ENCODE assay signal across 8 mouse cellular contexts in the genomic region with DNA sequence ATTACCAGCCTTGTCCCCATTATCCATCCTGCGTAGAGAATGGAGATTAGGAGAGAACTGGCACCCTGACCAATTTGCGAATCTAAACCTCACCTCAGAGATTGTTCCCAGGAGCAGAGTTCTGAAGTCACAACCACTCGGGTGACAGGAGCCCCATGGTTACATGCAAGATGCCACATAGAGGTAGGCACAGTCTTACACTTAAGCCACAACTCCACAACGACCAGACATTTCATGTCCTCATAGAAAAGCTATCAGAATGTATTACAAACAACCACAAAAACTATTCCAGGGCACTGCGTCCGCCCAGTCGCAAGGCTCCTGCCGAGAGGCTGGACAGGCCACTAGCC. TPM values are rescaled to one million over a fixed set of nuclear protein-coding genes. Genes with fewer than 3 reads are reported as not detected.
DNase-seq lines count a peak whose midpoint lies in the region; ATAC-seq and TF ChIP-seq lines count a peak whose summit lies in the region.

No protein-coding gene starts in this region.

- peak overlapping the region; percentile 92 for H3K9ac ChIP-seq in liver, embryonic 13.5 days

- under 1% methylated on average over 8 of the region's 8 CpGs for WGBS in cerebellum, adult 2 months
- WGBS in liver, embryonic 13.5 days (ENCODE audit: insufficient replicate concordance) = 1% methylated on average over 8 of the region's 8 CpGs

- no peaks in the 10 kb centered on the region for H3K9me3 ChIP-seq in liver, embryonic 13.5 days (replicated peaks)

- no peak for TF ChIP-seq CTCF in cerebellum, adult 2 months (IDR thresholded peaks at IDR 0.05; ENCODE audit: borderline replicate concordance, insufficient read depth, low read depth, low read length)
- TF ChIP-seq CTCF in testis, adult 2 months (IDR thresholded peaks at IDR 0.05; ENCODE audit: control insufficient read depth, insufficient read depth, insufficient replicate concordance, low read depth, low read length) = no peak

- H3K4me2 ChIP-seq in liver, embryonic 13.5 days = peak overlapping the region; percentile 82

- H3K4me1 ChIP-seq in cerebellum, adult 2 months (ENCODE audit: control insufficient read depth, insufficient read depth, low read length) = no peaks in the 10 kb centered on the region
- H3K4me1 ChIP-seq in testis, adult 2 months (ENCODE audit: control insufficient read depth, insufficient read depth, low read length) = peaks cover 2% of the 10 kb centered on the region; the same call in 1 of the 2 replicates
- H3K4me1 ChIP-seq in liver, embryonic 13.5 days (replicated peaks) = peaks cover 42% of the 10 kb centered on the region

- no peak for DNase-seq in cerebellum, adult 2 months
- DNase-seq in cerebellum, adult 8-10 months = no peak
- DNase-seq in testis, postnatal 10 days (ENCODE audit: low spot score) = no peak
- no peak for DNase-seq in liver, embryonic 13.5 days
- no peak for DNase-seq in spleen, postnatal 4 days (ENCODE audit: low spot score in 2 of 2)
- DNase-seq in right cerebral cortex, adult 18-20 months = no peak

- no peaks in the 10 kb centered on the region for H3K27me3 ChIP-seq in cerebellum, adult 2 months (ENCODE audit: control insufficient read depth, insufficient read depth, low read length)
- no peaks in the 10 kb centered on the region for H3K27me3 ChIP-seq in testis, adult 2 months (ENCODE audit: control insufficient read depth, insufficient read depth, low read length)
- no peaks in the 10 kb centered on the region for H3K27me3 ChIP-seq in liver, embryonic 13.5 days

- ATAC-seq in liver, embryonic 13.5 days (ENCODE audit: low read depth) = peak; percentile 45; the same call in 1 of the 2 replicates
- ATAC-seq in granulocyte monocyte progenitor cell, adult 5-6 weeks (replicated peaks; ENCODE audit: poor library complexity, severe bottlenecking) = no peak

- H3K4me3 ChIP-seq in cerebellum, adult 2 months (replicated peaks; ENCODE audit: insufficient read depth, low read depth, low read length) = peak overlapping the region; percentile 88
- H3K4me3 ChIP-seq in testis, adult 2 months (ENCODE audit: control insufficient read depth, low read depth, low read length) = peak overlapping the region; percentile 90
- peak overlapping the region; percentile 92 for H3K4me3 ChIP-seq in liver, embryonic 13.5 days (replicated peaks)

- TF ChIP-seq POLR2A in cerebellum, adult 2 months (IDR thresholded peaks at IDR 0.05; ENCODE audit: borderline replicate concordance, insufficient read depth, low read length) = no peak
- TF ChIP-seq POLR2A in testis, adult 2 months (IDR thresholded peaks at IDR 0.05; ENCODE audit: control insufficient read depth, low read depth, low read length) = no peak

- peak overlapping the region; percentile 52 for H3K27ac ChIP-seq in cerebellum, adult 2 months (ENCODE audit: insufficient read depth, low read length)
- peak overlapping the region; percentile 76 for H3K27ac ChIP-seq in testis, adult 2 months (ENCODE audit: control insufficient read depth, insufficient read depth, low read depth, low read length)
- H3K27ac ChIP-seq in liver, embryonic 13.5 days = peak overlapping the region; percentile 91

- H3K36me3 ChIP-seq in testis, adult 2 months (ENCODE audit: control insufficient read depth, insufficient read depth, low read length) = no peaks in the 10 kb centered on the region
- H3K36me3 ChIP-seq in liver, embryonic 13.5 days = peaks cover 22% of the 10 kb centered on the region

RNA-seq across cellular contexts. Expression of gene Zfp568, which starts 0.4 kb away (rescaled TPM):
- 3.3 and 4.2 TPM in 2 replicates for polyA plus RNA-seq in cerebellum, adult 2 months (2012; rRNA removed)
- polyA plus RNA-seq in testis, adult 2 months (2012; rRNA removed) = 2.5 and 2.7 TPM in 2 replicates
- 8.5 and 10.9 TPM in 2 replicates for polyA plus RNA-seq in liver, embryonic 13.5 days (2015; fragmentation: Nextera tagmentation; extraction: Ambion mirVana)
- 16.5 and 22.3 TPM in 2 replicates for total RNA-seq in granulocyte monocyte progenitor cell, adult 5-6 weeks (2014; fragmentation: Nextera tagmentation)
- 50.3 and 51.3 TPM in 2 replicates for total RNA-seq in granulocyte monocyte progenitor cell, adult 5-6 weeks (2017)

RNA-seq across cellular contexts. Expression of gene Zfp74, which starts 29.4 kb away (rescaled TPM):
- 15.4 and 17.3 TPM in 2 replicates for polyA plus RNA-seq in cerebellum, adult 2 months (2012; rRNA removed)
- 0.60 and 0.93 TPM in 2 replicates for polyA plus RNA-seq in testis, adult 2 months (2012; rRNA removed)
- 2.0 and 2.6 TPM in 2 replicates for polyA plus RNA-seq in liver, embryonic 13.5 days (2015; fragmentation: Nextera tagmentation; extraction: Ambion mirVana)
- total RNA-seq in granulocyte monocyte progenitor cell, adult 5-6 weeks (2014; fragmentation: Nextera tagmentation) = 10.7 and 12.4 TPM in 2 replicates
- 6.9 and 9.3 TPM in 2 replicates for total RNA-seq in granulocyte monocyte progenitor cell, adult 5-6 weeks (2017)
